Mouse (Mus musculus): Measurements from ENCODE around the gene Ifitm2. TPM values are rescaled to one million over a fixed set of nuclear protein-coding genes. Genes with fewer than 3 reads are reported as not detected.

Ifitm2 gene
- total and polyA plus RNA-seq, 3 experiments: 213 to 317 TPM; not detected in 1

DNA sequence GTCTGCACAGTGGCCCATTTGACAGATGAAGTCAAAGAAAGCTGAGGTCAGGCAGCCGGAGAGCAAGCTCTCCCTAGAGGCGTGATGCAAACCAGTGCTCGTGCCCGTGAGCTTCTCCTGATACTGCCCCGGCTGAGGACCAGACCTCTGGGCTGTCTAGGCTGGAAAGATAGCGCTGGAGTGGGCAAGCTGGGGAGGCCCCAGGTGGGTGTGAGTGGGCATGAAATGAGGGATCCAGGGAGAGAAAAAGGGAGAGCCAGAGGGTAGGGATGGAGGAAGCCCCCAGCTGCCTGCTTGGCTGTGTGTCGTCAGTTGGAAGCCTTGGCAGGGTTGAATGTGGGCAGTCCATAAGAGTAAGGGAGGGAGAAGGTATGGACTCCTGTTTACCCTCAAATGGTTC, 11.6 kb downstream of the Ifitm2 start:
- H3K9ac ChIP-seq (ENCODE audit: control insufficient read depth, low read depth, low read length, poor library complexity, severe bottlenecking): no peak overlapping the region

DNA sequence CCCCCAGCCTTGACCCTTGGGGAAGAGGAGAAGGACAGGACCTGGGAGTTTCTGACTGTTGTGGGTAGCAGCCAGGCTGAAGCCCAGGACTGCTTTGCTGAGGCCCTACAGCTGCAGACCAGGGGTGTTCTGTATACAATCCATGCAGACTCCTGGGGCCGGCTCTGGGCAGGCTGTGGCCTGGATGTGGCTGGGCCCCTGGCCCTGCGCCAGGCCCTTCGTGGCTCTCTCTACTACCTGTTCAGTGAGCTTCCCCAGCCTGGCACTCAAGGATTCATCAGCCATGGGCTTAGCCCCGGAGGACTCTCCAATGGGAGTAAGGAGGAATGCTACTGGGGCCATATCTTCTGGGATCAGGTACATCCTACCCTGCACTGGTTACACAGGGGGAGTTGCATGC, 12.4 kb downstream of the Ifitm2 start:
- DNase-seq (ENCODE audit: low read depth, low spot score): no peak
- Histone ChIP-seq H3K4me3 (ENCODE audit: control insufficient read depth in 1 of 2, insufficient read depth in 1 of 2, low read depth in 2 of 2, low read length in 2 of 2) (no peak overlapping the region), H3K9ac (ENCODE audit: control insufficient read depth, low read depth, low read length, poor library complexity, severe bottlenecking) (no peak overlapping the region), H3K27me3 (ENCODE audit: control insufficient read depth in 1 of 2, insufficient read depth in 2 of 2, low read length in 2 of 2) (no peaks in the 10 kb centered on the region; a peak in 1 of 4 replicates), H3K27ac (ENCODE audit: control insufficient read depth, low read depth, low read length) (no peak overlapping the region), H3K79me2 (ENCODE audit: control insufficient read depth, insufficient read depth, low read length, poor library complexity) (peaks cover 1% of the 10 kb centered on the region; the same call in 1 of the 2 replicates), H3K36me3 (ENCODE audit: control insufficient read depth in 1 of 2, insufficient read depth in 2 of 2, low read length in 2 of 2) (peaks cover 0 to 17% of the 10 kb centered on the region in 2 experiments; a peak in 2 of 4 replicates), H3K4me1 (ENCODE audit: control insufficient read depth in 1 of 2, insufficient read depth in 2 of 2, low read length in 2 of 2) (peaks cover 8 to 26% of the 10 kb centered on the region in 2 experiments), H3K9me3 (replicated peaks; ENCODE audit: insufficient read depth, low read length) (no peaks in the 10 kb centered on the region)
- TF ChIP-seq RAD21 (IDR thresholded peaks at IDR 0.05; ENCODE audit: low read depth, low read length) (no peak), TAL1 (IDR thresholded peaks at IDR 0.05; ENCODE audit: low read length) (no peak), NRF1 (IDR thresholded peaks at IDR 0.05; ENCODE audit: insufficient read depth, low read depth, low read length, poor library complexity, severe bottlenecking) (no peak), SIN3A (IDR thresholded peaks at IDR 0.05; ENCODE audit: low read length) (no peak), MXI1 (IDR thresholded peaks at IDR 0.05; ENCODE audit: low read depth, low read length) (no peak), BHLHE40 (IDR thresholded peaks at IDR 0.05; ENCODE audit: borderline replicate concordance, low read depth, low read length) (no peak), POLR2A (IDR thresholded peaks at IDR 0.05; ENCODE audit: control insufficient read depth in 1 of 2, insufficient read depth in 1 of 2, low read depth in 1 of 2, low read length in 2 of 2, poor library complexity in 1 of 2) (no peak), ZNF384 (IDR thresholded peaks at IDR 0.05; ENCODE audit: low read depth, low read length) (no peak), MAFK (IDR thresholded peaks at IDR 0.05; ENCODE audit: borderline replicate concordance, low read depth, low read length) (no peak), EP300 (IDR thresholded peaks at IDR 0.05; ENCODE audit: low read depth in 1 of 2, low read length in 2 of 2) (no peak), GATA1 (IDR thresholded peaks at IDR 0.05; ENCODE audit: low read depth, low read length) (no peak), UBTF (IDR thresholded peaks at IDR 0.05; ENCODE audit: borderline replicate concordance, insufficient read depth, low read depth, low read length) (no peak), NELFE (IDR thresholded peaks at IDR 0.05; ENCODE audit: low read depth, low read length) (no peak), USF1 (IDR thresholded peaks at IDR 0.05; ENCODE audit: low read depth, low read length) (no peak), POLR2AphosphoS5 (IDR thresholded peaks at IDR 0.05; ENCODE audit: borderline replicate concordance, low read depth, low read length) (no peak), TCF12 (IDR thresholded peaks at IDR 0.05; ENCODE audit: low read depth, low read length) (no peak), ZKSCAN1 (IDR thresholded peaks at IDR 0.05; ENCODE audit: low read depth, low read length) (no peak), ELF1 (IDR thresholded peaks at IDR 0.05; ENCODE audit: low read depth, low read length) (no peak)

More for the DNA sequence above, 11.6 kb downstream of the Ifitm2 start:
- no peak for DNase-seq (ENCODE audit: low read depth, low spot score)
- Histone ChIP-seq H3K27me3 (ENCODE audit: control insufficient read depth in 1 of 2, insufficient read depth in 2 of 2, low read length in 2 of 2) (no peaks in the 10 kb centered on the region), H3K36me3 (ENCODE audit: control insufficient read depth in 1 of 2, insufficient read depth in 2 of 2, low read length in 2 of 2) (peaks cover 0 to 17% of the 10 kb centered on the region in 2 experiments; a peak in 2 of 4 replicates), H3K79me2 (ENCODE audit: control insufficient read depth, insufficient read depth, low read length, poor library complexity) (peaks cover 1% of the 10 kb centered on the region; the same call in 1 of the 2 replicates), H3K27ac (ENCODE audit: control insufficient read depth, low read depth, low read length) (no peak overlapping the region), H3K4me1 (ENCODE audit: control insufficient read depth in 1 of 2, insufficient read depth in 2 of 2, low read length in 2 of 2) (peaks cover 8 to 26% of the 10 kb centered on the region in 2 experiments), H3K4me3 (ENCODE audit: control insufficient read depth in 1 of 2, insufficient read depth in 1 of 2, low read depth in 2 of 2, low read length in 2 of 2) (no peak overlapping the region), H3K9me3 (replicated peaks; ENCODE audit: insufficient read depth, low read length) (no peaks in the 10 kb centered on the region)
- TF ChIP-seq POLR2A (IDR thresholded peaks at IDR 0.05; ENCODE audit: control insufficient read depth in 1 of 2, insufficient read depth in 1 of 2, low read depth in 1 of 2, low read length in 2 of 2, poor library complexity in 1 of 2) (no peak), ELF1 (IDR thresholded peaks at IDR 0.05; ENCODE audit: low read depth, low read length) (no peak), SIN3A (IDR thresholded peaks at IDR 0.05; ENCODE audit: low read length) (no peak), USF2 (IDR thresholded peaks at IDR 0.05; ENCODE audit: borderline replicate concordance in 1 of 2, insufficient read depth in 1 of 2, low read depth in 1 of 2, low read length in 2 of 2) (no peak), SMC3 (IDR thresholded peaks at IDR 0.05; ENCODE audit: low read depth, low read length) (no peak), ZMIZ1 (IDR thresholded peaks at IDR 0.05; ENCODE audit: low read depth, low read length) (no peak), HCFC1 (IDR thresholded peaks at IDR 0.05; ENCODE audit: low read depth, low read length) (no peak), TBP (IDR thresholded peaks at IDR 0.05; ENCODE audit: low read depth, low read length) (no peak), JUND (IDR thresholded peaks at IDR 0.05; ENCODE audit: low read depth, low read length) (no peak), E2F4 (IDR thresholded peaks at IDR 0.05; ENCODE audit: borderline replicate concordance, low read depth, low read length) (no peak)
